Mouse (Mus musculus) CD4-positive helper T cell, adult 2 months (primary cell): ENCODE results near the gene AU018091.
"Not testable (repeated sequence)": the region's sequence is repeated elsewhere in the genome, so short reads cannot be mapped to it uniquely, and the experiment has no call there.

Source experiments
- DNase-seq: peaks from one replicate; pipeline ENCODE4 v3.0.0-alpha.2; 2012; ENCODE audit warnings: low read depth, missing footprints, low spot score

Gene AU018091

DNA sequence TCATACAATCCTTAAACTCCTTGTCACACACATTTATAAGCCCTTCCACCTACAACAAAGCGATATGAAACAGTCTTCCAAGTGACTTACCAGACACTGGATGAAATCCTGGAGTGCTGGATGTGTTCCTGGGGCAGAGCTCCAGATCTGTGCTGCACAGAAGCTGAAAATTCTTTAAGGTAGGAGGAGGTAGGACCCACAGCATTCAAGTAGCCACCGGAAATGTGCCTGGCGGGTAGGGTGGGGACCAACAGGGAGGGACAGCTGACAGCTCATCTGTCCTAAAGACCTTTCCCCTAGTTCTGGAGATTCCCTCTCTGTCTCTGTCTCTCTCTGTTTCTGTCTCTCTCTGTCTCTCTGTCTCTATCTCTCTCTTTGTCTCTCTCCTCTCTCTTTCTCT is at the start of gene AU018091:
Gene AU018091 (minus strand): TSS at position 279 of the 400 bp plus-strand sequence.
- DNase-seq, result no peak

- DNase-seq, result no peak
Measured at GRCm38 (mm10) chr7:3217546-3218056, 48.6 kb upstream of the AU018091 start.

- no peak for DNase-seq
Measured at GRCm38 (mm10) chr7:3216331-3216730, 47.3 kb upstream of the AU018091 start.

- DNase-seq, result no peak
Measured at GRCm38 (mm10) chr7:3213557-3213956, 44.6 kb upstream of the AU018091 start.

- DNase-seq, result no peak
Measured at GRCm38 (mm10) chr7:3213156-3213555, 44.2 kb upstream of the AU018091 start.

DNA sequence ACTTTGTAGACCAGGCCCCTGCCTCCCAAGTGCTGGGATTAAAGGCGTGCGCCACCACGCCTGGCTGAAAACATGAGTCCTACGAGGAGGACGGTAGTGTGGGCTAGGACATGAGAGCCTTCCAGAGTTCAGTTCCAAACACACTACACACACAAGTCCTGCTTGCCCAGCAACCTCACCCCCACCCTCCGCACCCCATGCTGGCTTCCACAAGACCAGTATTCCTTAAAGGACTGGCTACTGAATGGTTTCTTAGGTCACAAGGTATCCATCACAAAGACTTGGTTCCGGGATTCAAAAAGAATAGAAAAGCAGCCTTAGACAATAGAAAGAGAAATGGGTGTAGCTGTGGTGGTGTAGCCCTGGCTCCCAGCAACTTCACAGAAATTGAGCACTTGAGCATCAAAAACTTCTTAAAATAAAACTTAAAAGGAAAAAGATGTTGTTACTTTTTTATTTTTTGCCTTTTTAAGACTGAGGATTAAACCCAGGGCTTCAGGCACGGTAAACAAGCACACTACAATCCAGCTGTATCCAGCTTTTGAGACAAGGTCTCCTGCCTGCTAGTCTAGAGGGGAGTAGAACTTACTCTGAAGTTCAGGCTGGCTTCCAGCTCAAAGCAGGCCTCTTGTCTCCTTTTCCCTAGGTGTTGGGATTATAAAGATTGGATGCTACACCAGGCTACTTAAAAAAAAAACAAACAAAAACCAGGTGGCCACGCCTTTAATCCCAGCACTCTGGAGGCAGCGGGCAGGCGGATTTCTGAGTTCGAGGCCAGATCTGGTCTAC is 43.2 kb upstream of the AU018091 start:
- no peak for DNase-seq

DNA sequence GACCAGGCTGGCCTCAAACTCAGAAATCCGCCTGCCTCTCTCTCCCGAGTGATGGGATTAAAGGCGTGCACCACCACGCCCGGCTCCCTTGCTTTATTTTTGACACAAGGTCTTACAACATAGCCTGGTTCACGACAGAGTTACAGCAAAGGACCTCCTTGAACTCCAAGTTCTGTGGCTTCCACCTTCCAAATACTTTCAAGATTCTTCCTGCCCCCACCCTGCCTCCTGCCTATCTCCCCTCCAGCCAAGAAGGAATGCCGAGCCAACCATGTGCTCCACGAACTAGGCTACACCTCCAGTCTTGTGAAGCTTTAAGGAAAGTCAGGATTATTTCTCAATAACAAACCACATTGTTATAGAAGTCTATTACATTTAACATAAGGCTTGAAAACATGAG is 42.5 kb upstream of the AU018091 start:
- DNase-seq, result no peak

DNA sequence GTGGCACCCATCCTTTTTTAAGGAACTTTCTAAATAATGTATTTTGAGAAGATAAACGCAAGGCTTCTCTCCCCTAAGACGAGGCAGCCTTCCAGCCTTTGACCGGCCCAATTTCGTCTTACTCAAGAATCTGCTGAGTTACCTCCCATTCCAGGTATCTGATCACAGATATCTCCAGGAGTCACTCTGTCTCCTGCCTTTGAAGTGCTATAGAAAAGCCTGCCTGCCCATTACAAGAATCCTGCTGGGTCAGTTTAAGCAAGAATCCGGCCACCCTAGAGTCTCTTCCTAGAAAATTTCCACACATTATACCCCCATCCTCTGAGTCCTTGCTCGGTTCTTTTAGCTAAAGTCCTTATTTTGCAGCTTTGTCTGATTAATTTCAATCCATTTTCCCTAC is 41.6 kb upstream of the AU018091 start:
- DNase-seq, result no peak

GRCm38 (mm10) chr7:3206520-3206919 is 37.5 kb upstream of the AU018091 start:
- DNase-seq, result no peak

DNA sequence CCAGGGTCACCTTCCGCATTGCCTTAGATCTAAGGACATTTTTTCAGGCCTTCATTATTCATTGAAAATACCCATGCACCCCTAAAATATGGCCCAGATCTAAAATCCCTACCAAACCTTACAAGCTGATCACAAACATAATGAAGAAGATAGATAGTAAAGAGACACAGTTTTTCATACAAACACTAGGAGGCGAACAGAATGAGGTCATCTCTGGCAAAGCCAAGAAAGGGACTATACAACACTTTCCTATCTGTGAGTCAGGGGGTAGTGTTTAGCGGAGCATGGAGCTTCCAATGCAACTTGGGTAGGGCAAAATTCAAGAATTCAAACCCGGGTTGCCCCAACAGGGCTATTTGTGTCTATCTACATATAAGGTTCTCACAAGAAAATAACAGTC is 35.6 kb upstream of the AU018091 start:
- DNase-seq, result no peak

DNA sequence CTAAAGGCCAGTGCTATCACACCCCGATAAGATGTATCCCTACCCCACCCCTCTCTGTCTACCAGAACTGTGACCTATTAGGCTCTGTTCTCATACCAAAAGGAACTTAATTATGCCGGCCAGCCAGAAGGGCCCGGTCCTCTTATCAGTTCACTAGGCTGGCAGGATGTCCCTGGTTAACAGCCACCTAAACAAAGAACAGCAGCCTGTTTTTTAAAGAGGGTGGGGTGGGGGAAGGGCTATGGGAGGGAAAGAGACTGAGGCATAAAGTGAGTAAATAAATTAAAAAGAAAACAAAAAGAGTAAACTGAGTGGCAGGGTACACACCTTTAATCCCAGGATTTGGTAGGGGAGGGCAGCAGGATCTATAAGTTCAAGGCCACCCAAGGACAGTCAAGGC is 34.9 kb upstream of the AU018091 start:
- no peak for DNase-seq

GRCm38 (mm10) chr7:3201134-3201705 is 32.2 kb upstream of the AU018091 start:
- no peak for DNase-seq

DNA sequence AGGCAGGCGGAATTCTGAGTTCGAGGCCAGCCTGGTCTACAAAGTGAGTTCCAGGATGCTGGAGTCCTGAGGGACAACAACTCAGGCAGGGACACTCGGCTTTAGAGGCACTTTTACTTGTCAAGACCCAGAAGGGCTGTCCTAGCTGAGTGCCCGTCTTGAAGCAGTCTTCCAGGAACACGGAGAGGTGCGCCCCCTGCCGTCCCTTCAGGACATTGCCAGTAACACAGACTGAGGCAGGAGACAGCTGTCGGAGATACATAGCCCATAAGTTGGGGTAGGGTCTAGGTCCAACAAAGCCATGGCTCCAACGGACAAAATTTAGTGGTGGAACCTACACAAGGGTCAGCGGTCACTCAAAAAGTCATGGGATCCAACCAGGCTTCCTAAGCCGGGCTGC is 29.9 kb upstream of the AU018091 start:
- no peak for DNase-seq

DNA sequence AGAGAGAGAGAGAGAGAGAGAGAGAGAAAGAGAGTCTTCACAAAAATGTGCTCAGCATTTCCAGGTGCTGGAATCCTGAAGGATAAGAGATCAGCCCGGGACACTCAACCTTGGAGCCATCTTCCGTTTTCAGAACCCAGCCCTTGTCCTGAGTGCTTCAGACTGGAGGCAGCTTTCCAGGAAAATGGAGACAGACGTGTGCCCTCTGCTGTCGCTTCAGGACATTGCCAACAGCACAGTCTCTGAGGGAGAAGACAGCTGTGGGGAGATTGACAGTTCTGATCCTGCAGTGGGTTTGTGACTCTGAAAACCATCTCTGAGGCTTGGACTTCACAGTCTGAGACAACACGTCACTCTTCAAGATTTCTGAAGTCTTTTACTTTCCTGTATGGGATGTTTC is 26.8 kb upstream of the AU018091 start:
- no peak for DNase-seq

DNA sequence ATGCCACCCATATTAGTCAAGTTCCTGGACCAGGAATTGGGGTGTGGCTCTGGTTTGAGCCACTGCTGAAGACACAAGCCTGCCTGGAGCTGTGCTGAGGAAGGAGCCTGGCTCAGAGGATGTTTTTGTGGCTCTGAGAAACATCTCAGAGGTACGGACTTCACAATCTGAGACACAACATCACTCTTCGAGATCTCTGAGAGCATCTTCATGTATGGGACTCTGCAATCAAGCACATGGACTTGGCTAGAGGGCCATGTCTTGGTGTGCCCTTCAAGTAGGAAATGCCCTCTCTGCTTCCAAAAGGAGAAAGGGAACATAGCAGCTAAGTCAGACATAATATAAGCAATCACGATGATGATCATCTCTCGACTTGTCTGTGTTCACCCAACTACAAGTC is 25.5 kb upstream of the AU018091 start:
- DNase-seq, result no peak

GRCm38 (mm10) chr7:3193905-3194304 is 24.9 kb upstream of the AU018091 start:
- DNase-seq, result no peak

- DNase-seq, result no peak
Measured at GRCm38 (mm10) chr7:3193049-3193632, 24.1 kb upstream of the AU018091 start.

- DNase-seq, result no peak
Measured at GRCm38 (mm10) chr7:3191971-3192498, 23.0 kb upstream of the AU018091 start.

DNA sequence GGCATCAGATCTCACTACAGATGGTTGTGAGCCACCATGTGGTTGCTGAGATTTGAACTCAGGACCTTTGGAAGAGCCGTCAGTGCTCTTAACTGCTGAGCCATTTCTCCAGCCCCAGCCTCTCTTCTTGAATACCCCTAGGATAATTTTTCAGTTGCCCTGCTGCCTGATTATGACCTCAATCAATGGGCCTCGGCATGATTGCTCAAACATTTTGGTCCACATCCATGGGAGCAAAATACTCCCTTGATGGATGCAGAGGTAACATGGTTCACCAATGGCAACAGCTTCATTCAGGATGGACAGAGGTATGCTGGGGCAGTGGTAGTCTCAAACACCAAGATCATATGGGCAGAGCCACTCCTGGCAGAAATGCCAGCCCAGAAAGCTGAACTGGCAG is 17.7 kb upstream of the AU018091 start:
- not testable (repeated sequence) for DNase-seq

DNA sequence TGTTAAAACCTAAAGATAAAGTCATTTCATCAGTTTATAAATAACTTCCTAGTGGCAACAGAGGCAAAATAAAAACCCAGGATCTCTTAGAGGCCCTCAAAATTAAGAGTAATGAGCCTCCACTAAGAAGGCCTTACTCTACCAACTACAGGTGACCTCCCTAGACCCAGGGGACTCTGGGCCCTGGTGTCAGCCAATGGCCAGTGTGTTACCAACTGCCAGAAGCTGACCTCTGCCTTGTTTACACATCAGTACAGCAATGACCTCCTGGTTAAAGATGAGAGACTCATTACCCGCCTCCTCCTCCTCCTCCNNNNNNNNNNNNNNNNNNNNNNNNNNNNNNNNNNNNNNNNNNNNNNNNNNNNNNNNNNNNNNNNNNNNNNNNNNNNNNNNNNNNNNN is 17.1 kb upstream of the AU018091 start:
- DNase-seq, result no peak

DNA sequence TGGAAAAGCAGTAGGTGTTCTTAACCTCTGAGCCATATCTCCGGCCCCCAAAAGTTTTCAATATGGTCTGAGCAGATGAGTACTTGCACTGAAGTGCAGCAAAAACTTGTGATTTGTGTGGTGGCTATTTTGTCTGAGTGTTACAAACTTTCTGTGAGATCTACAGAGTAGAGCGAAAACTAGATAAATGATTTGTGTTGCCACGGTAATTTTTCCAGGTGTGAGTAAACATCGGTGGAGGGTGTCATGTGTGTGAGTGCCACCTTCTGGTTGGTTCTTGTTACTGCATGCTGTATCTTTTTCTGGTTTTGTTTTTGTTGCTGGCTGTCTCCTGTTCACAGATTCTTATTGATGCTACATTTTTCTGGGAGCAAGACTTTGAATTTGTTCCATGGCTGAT is 15.4 kb upstream of the AU018091 start:
- peak; percentile 3 for DNase-seq

GRCm38 (mm10) chr7:3180958-3181357 is 12.0 kb upstream of the AU018091 start:
- not testable (repeated sequence) for DNase-seq

DNA sequence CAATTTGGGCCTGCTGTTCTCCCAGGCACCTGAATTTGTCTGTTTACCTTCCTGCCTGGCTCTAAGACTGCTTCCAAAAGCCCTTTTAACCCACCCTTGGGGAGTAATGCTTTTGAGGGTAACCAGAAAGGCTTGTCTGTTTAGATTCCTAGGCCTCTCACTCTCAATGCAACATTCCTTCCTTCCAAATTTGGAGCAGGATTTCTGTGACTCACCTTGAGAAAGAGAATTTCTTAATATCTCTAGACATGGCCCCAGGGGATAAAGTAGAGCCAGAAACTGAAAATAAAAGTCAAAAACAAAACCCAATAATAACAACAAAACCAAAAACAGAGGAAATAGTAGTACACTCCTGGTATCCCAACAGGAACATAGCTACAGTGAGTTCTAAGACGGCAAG is 707 bp downstream of the AU018091 start:
- no peak for DNase-seq
